Mouse (Mus musculus): ENCODE measurements around the gene Hus1b.

DNA sequence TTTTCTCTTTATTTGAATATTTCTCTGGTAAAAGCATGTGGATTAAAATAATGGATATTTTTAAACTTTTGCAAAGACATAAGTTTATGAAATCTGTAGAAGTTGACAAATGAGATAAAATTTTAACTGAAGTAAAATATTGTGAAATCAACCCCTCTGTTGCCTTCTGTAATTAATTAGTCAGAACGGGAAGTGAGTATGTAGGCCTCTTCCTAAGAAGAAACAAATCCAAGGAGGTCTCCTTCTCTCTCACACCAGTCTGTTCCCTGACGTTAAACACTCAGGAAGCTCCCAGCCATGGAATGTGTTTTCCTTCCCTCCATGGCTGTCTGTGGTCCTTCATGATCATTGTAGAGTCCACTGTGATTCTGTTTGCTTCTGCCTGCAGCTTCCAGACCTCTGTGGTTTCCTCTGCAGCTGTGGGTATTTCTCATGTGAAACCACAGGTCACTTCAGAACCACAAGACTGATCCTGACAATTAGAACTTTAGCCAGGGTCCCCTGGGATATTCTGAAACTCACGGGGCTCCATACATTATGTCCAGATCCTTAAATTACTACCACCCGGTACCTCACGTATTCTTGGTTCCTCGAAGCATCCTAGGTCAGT, 46.8 kb upstream of the Hus1b start:
- no peak for TF ChIP-seq CTCF (IDR thresholded peaks at IDR 0.05; ENCODE audit: extremely low read depth, insufficient read depth, low read length)
- TF ChIP-seq POLR2A (IDR thresholded peaks at IDR 0.05; ENCODE audit: extremely low read depth, insufficient read depth, low read length), result no peak

Measured in cortical plate, adult 2 months (tissue).